Mouse (Mus musculus) T-helper 1 cell (primary cell): Measurements from ENCODE around the gene Mn1.

ENCODE experiments used
- in situ Hi-C: fragments of 300-600 bp; cut with MboI, MseI; formaldehyde crosslinking; loops from one replicate; pipeline ENCODE4 v1.15.1; 2025; ENCODE audit warnings: high pct_unique_total_duplicates

Mn1 gene

DNA sequence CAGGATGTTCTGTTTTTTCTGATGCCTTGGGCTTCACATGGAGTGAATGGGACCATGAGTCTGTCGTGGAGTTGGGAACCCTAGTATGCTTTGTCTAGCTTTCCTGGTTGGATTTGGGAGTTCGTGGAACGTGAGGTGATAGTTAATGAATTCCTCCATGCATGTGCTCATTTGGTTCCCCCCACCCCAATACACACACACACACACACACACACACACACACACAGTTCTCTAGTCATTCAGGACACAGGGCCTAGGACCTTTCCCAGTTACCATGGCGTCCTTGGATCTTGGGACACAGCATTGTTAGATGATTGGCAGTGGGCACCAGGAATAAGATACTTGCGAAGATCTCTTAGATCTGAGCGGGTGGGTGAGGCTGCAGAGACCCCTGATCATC is 11.7 kb downstream of the Mn1 start:
- in situ Hi-C loops: no loop called here

DNA sequence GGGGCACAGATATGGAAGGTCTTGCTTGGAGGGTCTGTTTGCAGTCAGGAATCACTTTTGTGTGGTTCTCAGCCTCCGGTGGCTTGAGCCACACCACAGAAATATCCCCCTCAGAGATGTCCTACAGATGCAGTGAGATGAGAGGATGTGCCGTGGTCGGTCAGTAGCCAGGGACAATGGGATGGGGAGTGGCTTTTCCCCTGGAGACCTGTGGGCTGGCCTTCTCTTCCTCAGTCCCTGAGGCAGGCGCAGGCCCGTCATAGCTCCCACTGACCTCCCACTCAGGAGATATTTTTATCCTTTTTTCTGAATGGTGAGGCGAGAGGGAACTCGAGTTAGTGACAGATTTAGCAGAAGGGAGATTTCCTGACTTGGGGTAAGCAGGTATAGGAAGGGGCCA is 12.6 kb downstream of the Mn1 start:
- in situ Hi-C loops: no loop called here

DNA sequence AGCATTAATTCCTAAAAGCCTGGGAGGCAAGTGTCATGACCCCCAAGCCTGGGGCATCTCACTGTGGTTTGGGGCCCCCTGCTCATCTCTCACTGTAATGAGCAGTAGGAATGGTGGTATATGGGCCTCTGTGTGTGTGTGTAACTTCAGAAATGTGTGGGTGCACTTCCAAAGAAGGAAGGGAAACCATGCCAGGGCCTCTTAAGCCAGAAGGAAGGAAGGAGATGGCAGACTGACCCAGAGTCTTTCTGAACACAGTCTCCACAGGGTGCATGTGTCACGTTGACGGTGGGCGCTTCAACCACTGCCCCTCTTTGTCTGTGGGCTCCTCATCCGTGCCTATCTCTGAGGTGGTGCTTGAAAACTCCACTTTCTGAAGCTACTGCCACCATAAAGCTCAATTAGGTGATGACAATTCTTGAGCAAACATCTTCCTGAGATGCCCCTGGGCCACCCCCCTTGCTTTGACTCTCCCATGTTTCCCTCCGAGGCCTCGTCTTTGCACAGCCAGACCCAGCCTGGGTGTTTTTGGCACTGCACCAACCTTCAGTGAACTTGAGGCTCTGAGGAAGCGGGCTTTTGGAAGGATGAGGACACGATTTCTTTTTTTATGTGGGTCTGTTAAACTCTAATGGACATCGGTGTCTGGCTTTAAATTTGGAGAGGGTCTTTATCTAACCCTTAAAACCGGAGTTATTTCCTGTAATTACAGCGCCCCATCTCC is 14.0 kb downstream of the Mn1 start:
- in situ Hi-C loops: no loop called here

DNA sequence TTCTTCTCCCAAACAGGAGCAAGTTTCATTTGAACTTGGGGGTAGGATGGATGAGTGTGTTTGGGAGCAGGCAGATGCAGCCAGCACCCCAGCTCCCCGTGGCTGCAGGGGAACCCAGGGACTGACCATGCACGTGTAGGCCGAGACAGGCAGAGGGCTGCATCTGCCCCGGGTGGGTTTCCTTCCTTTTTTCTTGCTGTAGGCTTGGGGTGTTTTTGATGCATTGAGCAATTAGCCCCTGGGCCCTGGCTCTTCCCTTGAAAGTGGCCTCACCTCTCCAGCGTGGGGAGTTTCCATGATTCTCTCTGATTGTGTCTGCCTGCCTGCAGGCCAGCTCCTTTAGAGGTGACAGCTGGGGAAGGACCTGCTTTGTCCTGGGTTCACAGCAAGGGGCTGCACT is 15.7 kb downstream of the Mn1 start:
- in situ Hi-C loops: no loop called here

DNA sequence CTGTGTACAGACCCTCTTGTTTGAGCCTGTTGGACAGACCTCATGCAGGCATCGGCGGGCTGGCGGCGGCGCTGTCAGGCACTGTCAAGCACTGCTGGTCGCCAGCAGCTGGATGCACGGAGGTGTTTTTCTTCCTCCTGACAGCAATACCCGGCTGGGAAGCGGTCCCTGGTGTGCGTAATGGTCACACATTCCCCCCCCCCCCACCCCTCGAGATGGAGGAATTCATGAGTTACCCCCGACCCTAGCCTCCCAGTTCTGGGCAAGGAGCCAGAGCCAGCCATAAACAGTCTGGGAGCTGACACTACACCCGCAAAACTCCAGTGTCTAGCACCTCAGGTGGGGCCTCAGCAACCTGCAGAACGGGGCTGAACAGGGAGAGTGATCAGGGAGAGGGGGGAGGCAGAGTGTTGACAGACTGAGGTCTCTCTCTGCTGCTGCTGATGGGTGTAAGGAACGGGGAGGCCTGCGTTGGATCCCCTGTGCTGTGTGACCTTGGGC is 17.2 kb downstream of the Mn1 start:
- in situ Hi-C loops: no loop called here

DNA sequence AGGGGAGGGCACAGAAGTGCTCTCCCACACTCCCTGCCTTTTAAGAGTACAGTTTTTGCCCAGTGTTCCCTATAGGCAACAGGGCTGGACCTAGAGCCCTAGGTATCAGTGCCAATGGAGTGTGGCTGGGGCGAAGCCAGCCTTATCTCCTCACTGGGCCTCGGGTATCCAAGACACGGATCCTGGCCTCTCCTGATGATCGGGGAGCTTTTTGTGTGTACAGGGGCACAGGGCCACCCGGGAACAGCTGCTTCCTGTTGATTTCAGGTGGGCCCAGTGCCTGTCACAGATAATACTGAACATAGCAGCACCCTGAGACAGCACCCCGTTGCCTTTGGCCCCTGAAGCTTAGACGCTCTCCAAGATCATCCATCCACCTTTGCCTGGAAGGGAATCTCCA is 19.1 kb downstream of the Mn1 start:
- in situ Hi-C loops: no loop called here

DNA sequence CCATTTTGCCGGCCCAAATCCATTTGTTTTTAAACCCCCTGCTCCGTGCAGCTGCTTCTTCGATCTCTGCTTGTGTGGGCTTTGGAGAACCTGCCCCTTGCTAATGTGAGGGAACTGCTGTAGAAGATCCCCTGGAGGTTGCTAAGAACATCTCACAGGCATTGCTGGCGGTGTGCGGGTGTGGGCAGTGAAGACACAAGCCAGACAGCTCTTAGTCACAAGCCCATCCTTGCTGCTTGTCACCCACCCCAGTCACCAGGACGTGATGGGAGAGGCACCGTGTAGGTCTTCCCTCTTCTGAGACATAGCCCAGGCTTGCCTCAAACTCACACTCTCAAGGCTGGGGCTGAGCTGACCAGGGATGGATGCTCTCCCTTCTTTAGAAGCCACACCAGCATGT is 20.0 kb downstream of the Mn1 start:
- in situ Hi-C loops: no loop called here

DNA sequence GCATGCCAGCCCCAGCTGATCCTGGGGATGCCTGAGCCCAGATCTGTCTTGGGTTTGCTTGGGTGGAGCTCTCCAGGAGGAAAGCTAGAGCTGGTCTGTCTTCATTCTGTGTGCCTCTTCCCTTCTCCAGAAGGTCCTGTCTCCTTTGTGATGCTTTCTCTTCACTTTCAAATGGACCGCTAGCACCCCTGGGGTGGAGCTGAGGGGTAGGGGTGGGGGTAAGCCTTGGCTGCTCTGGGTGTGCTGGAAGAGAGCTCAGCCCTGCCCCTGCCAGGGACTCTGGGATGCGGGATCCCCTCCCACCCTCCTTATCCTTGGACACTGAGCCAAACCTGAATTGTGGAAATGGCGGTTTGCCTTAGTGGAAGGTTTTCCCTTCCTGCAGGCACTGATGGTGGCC is 21.2 kb downstream of the Mn1 start:
- in situ Hi-C loops: no loop called here

DNA sequence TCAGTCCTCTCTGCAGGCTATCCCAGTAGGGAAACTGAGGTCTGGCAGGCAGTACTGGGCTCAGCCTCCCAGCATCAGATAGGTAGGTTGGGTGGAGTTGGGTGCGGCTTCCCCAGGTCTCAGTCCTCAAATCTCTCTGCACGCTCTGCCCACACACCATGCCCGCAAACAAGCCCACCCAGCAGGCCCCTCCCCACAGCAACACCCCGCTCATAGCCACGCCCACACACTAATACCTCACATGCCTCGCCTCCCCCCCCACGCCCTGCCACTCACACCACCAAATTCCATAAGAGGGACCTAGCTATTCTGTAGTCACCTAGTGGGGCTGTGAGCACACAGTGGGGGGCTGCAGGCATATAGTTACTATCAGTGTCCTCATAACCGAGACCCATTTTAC is 21.7 kb downstream of the Mn1 start:
- in situ Hi-C loops: no loop called here

DNA sequence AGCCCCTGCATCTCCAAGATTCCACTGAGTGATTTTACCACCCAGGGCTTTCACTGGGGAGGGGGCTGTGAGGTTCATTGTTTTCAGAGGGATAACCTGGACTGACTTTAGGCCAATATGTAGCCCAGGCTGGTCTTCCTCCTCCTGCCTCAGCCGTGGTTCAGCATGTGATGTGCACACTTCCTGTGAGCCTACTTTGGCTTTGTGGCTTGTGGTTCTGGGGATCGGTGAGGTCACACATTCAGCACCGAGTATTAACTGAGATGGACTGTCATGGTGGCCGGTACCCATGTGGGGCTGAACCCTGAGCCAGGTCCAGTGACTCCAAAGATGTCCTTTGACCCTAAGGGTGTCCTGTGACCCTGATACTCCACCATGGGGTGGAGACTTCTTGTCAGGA is 23.1 kb downstream of the Mn1 start:
- in situ Hi-C loops: no loop called here

DNA sequence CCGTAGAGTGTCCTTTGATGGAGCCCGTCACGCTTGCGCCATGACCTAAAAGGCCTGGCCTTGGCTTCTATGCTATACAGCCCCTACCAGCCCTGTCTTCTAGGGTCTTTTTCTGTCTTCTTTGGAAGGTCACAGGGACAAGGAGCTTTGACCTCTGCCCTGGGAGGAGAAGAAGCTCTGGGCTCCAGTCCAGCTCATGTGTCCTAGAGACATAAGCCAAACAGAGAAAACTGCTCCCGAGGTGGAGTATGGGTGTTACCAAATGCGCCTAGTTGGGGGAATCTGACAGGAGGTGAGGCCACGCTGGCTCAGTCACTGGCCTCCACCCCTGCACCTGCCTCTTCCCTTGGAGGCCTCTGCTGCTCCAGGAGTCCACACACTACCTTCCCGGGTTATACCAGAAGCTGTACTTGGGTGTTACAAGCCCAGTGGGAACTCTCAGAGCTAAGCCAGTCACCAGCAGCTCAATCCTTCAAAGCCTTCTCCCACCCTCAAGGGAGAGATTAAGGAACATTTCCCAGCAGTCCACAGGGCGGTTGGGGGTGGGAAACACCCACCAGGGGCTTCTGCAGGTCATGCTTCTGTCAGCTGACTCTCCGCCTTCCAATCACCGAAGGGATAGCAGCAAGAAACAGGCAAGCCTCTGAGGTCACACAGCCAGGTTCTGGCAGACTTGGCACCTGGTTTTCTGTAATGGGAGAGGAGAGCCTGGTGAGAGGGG is 25.1 kb downstream of the Mn1 start:
- in situ Hi-C loops: no loop called here

DNA sequence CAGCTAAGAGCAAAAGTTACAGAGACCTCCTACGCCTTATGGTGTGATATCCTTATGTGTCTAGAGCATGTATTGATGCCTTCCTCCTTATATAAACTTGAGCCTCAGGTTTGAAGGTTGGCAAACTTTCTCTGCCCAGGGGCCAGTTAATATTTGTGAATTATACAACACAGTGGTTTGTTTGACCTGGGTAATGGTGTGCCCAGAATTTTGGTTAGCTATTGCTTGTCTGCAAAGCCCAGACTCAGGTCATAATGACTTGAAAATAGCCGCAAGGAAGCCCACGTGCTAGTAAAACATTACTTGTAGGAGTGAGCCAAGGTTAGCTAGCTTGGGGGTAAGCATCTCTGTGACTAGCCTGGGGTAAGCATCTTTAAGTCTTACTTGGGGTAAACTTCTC is 26.5 kb downstream of the Mn1 start:
- in situ Hi-C loops: no loop called here

DNA sequence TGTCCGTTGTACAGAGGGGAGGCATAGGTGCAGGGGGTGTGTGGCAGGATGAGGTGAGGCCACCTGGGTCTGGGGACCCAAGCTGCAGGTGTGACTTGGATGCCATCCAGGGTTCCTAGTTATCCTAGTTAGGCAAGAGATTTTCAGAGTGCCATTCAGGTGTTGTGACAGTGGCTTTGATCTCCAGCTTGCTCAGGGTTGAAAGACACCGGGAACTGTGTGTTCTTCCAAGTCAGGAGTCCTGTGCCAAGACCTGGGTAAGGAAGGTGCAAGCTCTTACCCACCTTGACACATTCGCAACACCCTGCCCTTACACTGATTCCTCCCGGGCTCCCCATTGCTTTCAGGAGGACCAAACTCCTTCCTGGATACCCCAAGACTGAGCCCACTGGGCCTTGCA is 27.2 kb downstream of the Mn1 start:
- in situ Hi-C loops: no loop called here

DNA sequence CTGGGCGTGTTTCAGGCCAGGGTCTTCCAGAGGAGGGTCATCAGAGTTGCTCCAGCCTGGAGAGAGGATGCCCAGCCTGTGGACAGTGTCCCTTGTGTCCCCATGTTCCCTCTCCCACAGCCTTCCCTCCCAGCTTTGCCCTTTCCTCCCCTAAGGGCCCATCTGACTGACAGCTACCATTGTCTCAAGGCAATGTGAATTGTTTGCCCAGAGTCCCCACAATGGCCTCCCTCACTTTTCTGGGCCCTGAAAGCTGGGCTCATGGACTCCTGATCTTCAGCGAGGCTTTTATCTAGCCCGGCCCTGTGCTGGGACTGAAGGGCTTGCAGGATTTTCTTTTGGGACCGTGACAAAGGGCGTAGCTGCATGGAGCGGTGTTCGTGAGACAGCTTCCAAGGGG is 29.5 kb downstream of the Mn1 start:
- in situ Hi-C loops: no loop called here

DNA sequence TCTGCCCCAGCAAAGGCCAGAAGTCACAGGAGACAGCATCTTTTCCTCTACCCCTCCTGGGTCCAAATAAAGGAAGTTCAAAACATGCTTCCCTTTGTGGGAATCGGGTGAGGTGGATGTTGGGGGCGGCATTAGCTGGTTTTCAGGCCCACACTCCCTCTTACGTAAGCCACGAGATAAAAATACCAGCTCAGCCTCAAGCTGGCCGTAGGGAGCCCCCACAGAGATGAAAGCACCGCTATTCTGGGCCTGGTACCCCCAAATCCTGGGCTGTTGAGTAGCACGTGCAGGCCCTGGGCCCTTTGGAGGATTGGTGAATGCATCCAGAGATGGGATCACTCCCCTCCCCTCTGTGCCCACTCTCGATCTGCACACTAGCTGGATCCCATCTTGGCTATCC is 32.5 kb downstream of the Mn1 start:
- in situ Hi-C loops: no loop called here

DNA sequence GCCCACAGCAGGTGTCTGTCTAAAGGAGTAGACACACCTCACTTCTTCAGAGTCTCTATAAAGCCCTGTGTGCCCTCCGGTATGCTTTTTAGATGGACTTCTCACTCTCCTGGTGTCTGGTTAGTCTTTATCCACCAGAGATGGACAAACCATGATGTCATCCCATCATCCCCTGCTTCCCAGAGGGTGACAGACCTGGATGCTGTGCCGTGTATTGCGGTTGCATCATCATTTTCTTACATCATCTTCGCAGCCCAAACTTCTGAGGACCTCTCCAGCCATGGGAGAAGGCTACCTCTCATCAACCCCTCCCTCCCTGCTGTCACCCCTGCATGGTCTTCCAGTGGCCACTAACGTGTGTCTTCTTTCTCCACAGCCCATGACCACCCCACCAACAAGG is 37.1 kb downstream of the Mn1 start:
- in situ Hi-C loops: no loop called here

DNA sequence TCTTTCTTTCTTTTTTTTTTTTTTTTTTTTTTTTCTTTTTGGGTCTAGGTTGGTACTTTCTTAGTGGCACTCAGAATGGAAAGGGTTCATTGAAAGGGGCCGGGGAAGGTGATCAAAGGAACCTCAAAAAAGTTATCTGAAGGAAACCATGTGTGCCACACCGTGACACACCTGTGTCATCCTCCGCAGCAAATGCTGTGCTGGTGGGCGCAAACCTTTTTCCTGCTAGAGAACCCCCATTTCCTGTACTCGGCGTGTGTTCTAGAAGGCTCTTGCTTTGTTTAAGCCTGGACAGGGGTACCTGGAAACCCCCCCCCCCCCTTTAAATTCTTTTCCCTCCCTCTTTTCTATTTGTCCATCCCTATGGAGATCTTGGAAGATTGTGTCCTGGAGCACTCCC is 37.7 kb downstream of the Mn1 start:
- in situ Hi-C loops: no loop called here

DNA sequence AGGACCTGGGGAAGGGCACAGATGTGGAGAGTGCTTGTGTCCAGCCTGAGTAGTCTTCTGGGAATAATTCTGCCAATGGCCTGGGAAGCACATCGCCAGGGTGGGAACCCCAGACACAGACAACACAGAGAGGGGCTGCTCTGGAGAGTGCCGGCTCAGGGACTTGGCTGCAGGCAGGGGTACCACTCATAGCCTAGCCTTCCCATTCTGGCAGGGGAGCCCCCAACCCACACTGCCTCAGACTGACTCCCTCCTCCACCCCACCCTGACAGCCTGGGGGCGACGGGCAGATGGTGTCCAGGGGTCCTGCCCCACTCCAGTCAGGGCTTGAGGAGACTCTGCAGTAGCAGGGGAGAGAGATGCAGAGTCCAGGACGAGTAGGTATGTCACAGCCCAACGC is 41.5 kb downstream of the Mn1 start:
- in situ Hi-C loops: no loop called here

DNA sequence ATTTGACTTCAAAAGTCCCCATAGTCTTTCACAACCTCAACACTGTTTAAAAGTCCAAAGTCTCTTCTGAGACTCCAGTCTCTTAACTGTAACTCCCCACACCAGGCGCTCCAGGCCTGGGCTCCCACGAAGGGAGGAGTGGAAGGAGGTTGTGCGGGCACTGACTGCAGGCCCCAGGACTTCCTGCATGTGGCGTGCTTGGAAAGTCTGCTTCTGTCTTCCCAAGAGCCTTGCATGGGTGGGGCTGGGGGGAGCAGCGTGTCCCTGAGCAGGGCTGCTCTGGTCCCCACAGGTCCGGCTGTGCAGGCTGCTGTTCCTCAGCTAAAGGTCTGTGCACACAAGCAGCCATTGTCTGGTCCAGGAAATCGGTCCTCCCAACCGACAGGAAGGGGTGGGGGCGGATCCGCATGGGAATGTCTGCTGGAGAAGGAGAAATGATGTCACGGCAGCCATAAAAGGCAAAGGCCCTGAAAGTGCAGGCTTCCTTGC is 48.7 kb downstream of the Mn1 start:
- in situ Hi-C loops: no loop called here

DNA sequence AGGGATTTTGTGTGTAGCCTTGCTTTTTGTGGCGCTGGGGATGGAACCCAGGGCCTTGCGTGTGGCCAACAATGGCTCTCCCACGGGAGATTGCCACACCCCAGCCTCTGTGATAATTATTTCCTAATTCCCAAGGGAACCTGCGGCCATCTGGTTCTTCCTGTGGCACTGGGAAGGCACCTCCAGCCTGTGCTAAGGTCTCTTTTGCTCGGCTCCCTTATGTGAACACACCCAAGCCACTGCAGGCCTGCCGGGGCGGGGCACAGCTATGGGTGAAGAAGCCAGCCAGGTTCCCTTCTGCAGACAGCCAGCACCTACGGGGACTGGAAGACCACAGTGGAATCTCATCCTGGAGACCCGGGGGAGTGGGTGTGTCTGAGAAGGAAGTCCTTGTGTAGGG is 49.3 kb downstream of the Mn1 start:
- in situ Hi-C loops: no loop called here

DNA sequence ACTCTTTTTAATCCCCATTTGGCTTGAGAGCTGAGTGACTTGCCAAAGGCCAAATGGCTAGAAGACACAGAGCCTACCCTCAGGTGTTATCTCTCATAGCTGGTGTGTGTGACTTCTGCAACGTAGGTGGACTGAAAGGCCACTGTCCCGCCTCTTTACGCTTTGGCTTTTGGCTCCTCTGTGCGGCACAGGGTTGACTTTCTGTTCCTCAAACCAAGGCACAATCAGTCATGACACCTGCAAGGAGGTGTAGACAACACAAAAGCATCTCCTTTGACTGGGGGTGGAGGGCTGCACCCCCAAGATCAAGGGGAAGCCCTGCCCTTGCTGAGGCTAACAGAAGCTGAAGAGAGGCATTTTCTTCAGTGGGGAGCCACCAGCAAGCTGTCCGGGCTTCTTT is 50.5 kb downstream of the Mn1 start:
- in situ Hi-C loops: no loop called here

DNA sequence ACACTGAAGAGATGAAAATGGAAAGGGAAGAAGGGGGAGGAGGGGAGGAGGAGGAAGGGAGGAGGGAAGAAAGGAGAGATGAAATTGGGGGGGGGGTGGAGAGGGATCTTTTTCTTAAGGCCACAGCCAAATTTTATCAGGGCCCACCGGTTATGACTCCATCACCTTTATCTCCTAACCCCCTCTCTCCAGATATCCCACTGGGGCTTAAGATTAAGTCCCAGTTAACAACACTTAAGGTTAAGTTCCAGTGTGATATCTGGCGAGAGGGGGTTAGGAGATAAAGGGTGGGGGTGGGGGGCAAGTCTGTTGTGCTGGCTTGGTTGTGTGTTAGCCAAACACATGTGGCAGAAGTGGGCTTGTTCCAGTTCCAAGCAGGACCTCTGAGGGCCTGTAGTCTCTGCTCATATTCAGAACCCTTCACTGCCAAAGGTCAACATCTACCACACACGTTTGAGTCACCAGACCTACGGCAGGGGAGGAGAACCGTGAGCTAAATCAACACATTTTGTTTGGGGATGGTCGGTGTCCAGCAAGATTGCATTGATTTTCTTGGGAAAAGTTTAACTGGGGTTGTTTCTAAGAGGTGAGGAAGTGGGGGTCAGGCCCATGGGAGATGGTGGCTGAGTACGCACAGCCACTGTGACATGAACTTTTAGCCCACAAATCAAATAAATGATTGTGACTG is 52.2 kb downstream of the Mn1 start:
- in situ Hi-C loops: no loop called here

DNA sequence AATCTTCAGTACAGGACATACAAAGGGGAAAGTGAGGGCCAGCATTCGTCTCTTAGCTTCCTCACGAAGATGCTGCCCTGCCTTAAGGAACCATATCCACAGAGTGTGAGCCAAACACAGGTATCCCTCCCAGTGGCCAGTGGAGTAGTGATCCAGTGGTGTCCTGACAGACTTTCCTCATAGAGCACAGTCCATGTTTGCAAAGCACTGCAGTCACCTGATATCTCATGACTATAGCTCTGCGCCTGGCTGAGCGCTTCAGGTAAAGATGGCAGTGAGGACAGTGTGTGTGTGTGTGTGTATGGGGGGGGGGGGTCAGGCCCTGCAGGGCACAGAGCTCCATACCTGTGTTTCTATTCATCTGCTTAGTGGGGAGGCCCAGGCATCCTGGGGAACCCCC is 53.7 kb downstream of the Mn1 start:
- in situ Hi-C loops: no loop called here
